ENCODE assay signal across 9 mouse cellular contexts in genomic region chr5:101538410-101539253, GRCm38 (mm10).
DNase-seq lines count a peak whose midpoint lies in the region; ATAC-seq lines count a peak whose summit lies in the region.
"Had no signal": no experiment of that assay in that cellular context is flagged by ENCODE, and none has a peak within 500 bp of the region (broad histone marks: within the 10 kb centered on the region; RNA-seq: fewer than 3 reads in every experiment).

No protein-coding gene starts in this region.

- H3K27ac ChIP-seq in heart, embryonic 13.5 days (replicated peaks), result no peak overlapping the region
- H3K27ac ChIP-seq in hindbrain, embryonic 15.5 days (replicated peaks), result no peak overlapping the region
- no peak overlapping the region for H3K27ac ChIP-seq in midbrain, embryonic 15.5 days

- intact Hi-C loops in heart, postnatal 10 days (cut with DNase I), result no loop called here

- 5% methylated on average over 24 of the region's 24 CpGs for WGBS in heart, embryonic 13.5 days
- WGBS in hindbrain, embryonic 15.5 days, result 3% methylated on average over 24 of the region's 24 CpGs
- WGBS in midbrain, embryonic 15.5 days, result under 1% methylated on average over 24 of the region's 24 CpGs

- H3K9me3 ChIP-seq in heart, embryonic 13.5 days, result no peaks in the 10 kb centered on the region
- H3K9me3 ChIP-seq in hindbrain, embryonic 15.5 days, result no peaks in the 10 kb centered on the region
- no peaks in the 10 kb centered on the region for H3K9me3 ChIP-seq in midbrain, embryonic 15.5 days

- DNase-seq in heart, postnatal 10 days, result no peak
- peak; percentile 46 for DNase-seq in embryo, embryonic 11 days
- DNase-seq in urinary bladder, postnatal 25 days (ENCODE audit: low spot score), result no peak
- no peak for DNase-seq in urinary bladder, postnatal 4 days (ENCODE audit: low spot score in 2 of 2)
- no peak for DNase-seq in urinary bladder, adult 2 months (ENCODE audit: low spot score)
- DNase-seq: cerebellum, adult 9-10 months had no signal

- H3K4me2 ChIP-seq in heart, embryonic 13.5 days, result peak overlapping the region; percentile 69
- H3K4me2 ChIP-seq in hindbrain, embryonic 15.5 days, result peak overlapping the region; percentile 23
- peak overlapping the region; percentile 28; the same call in 1 of the 2 replicates for H3K4me2 ChIP-seq in midbrain, embryonic 15.5 days

- no peak overlapping the region for H3K9ac ChIP-seq in heart, embryonic 13.5 days
- H3K9ac ChIP-seq in hindbrain, embryonic 15.5 days, result no peak overlapping the region
- no peak overlapping the region for H3K9ac ChIP-seq in midbrain, embryonic 15.5 days

- ATAC-seq in heart, embryonic 13.5 days (ENCODE audit: extremely low read depth, insufficient number of reproducible peaks, low FRiP score, low TSS enrichment), result no peak
- no peak for ATAC-seq in hindbrain, embryonic 15.5 days (ENCODE audit: low FRiP score, low read depth)
- ATAC-seq in midbrain, embryonic 15.5 days (replicated peaks), result peak; percentile 11; the same call in 1 of the 2 replicates

- H3K4me1 ChIP-seq in heart, embryonic 13.5 days, result peaks cover 15% of the 10 kb centered on the region
- H3K4me1 ChIP-seq in hindbrain, embryonic 15.5 days (replicated peaks), result peaks cover 8% of the 10 kb centered on the region
- peaks cover 16% of the 10 kb centered on the region; the same call in 1 of the 2 replicates for H3K4me1 ChIP-seq in midbrain, embryonic 15.5 days

- H3K4me3 ChIP-seq in heart, embryonic 13.5 days, result peak overlapping the region; percentile 40
- no peak overlapping the region for H3K4me3 ChIP-seq in hindbrain, embryonic 15.5 days
- no peak overlapping the region for H3K4me3 ChIP-seq in midbrain, embryonic 15.5 days

- peaks cover 72% of the 10 kb centered on the region for H3K27me3 ChIP-seq in heart, embryonic 13.5 days (replicated peaks)
- peaks cover 87% of the 10 kb centered on the region for H3K27me3 ChIP-seq in hindbrain, embryonic 15.5 days
- H3K27me3 ChIP-seq in midbrain, embryonic 15.5 days (replicated peaks), result peaks cover 85% of the 10 kb centered on the region

- H3K36me3 ChIP-seq in heart, embryonic 13.5 days, result no peaks in the 10 kb centered on the region
- no peaks in the 10 kb centered on the region for H3K36me3 ChIP-seq in hindbrain, embryonic 15.5 days
- no peaks in the 10 kb centered on the region for H3K36me3 ChIP-seq in midbrain, embryonic 15.5 days (replicated peaks)
